Mouse (Mus musculus) macrophage (primary cell): ENCODE measurements around the gene Cep44. TPM values are rescaled to one million over a fixed set of nuclear protein-coding genes. Genes with fewer than 3 reads are reported as not detected.

Source experiments
- H3K27ac ChIP-seq: fragments of 350-480 bp; formaldehyde crosslinking; 2 replicates; pipeline ENCODE4 v1.9.0; 2021
- H3K36me3 ChIP-seq: fragments of 350-480 bp; formaldehyde crosslinking; 2 replicates; pipeline ENCODE4 v1.9.0; 2021; ENCODE audit errors: inconsistent target
- H3K4me3 ChIP-seq: fragments of 350-480 bp; formaldehyde crosslinking; 2 replicates; pipeline ENCODE4 v1.9.0; 2021; ENCODE audit errors: inconsistent target
- H3K79me2 ChIP-seq: fragments of 350-480 bp; formaldehyde crosslinking; 2 replicates; pipeline ENCODE4 v1.9.0; 2021; ENCODE audit errors: inconsistent target
- WGBS: methylation state at CpG from one replicate; pipeline ENCODE4 v1.1.7; 2026; ENCODE audit warnings: inconsistent platforms; ENCODE audit not compliant: missing documents; 5-methylcytosine and 5-hydroxymethylcytosine counted together
- polyA plus RNA-seq: library from polyadenylated mRNA; stranded (reverse); fragments of 250-400 nt; gene quantifications from 3 replicates; pipeline ENCODE4 v1.2.4, GENCODE M21; 2018; ENCODE audit warnings: inconsistent platforms

Cep44 gene
- polyA plus RNA-seq, 1 experiment from 2014 or later = 7.1 TPM

DNA sequence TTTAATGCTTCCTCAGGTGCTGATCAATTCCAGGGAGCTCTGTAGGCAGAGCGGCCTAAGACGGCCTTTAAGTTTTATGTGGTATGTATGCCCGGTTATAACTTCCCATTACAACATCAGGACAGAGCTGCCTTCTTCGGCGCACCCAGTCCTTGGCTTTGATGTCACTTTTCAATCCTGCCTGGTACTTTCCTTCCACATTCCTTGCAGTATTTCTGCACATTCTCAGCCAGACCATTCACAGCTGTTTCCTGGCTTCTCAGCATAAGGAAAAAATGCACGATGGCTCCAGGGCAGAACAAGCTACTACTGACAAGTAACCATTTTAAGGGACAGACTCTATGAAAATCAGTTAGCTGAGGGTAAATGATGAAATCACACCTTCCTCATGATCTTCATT lies 22.0 kb downstream of the Cep44 start:
- Histone ChIP-seq H3K79me2 (no peaks in the 10 kb centered on the region), H3K36me3 (no peaks in the 10 kb centered on the region), H3K27ac (no peak overlapping the region), H3K4me3 (no peak overlapping the region)
- WGBS = 83% methylated on average over 6 of the region's 6 CpGs

DNA sequence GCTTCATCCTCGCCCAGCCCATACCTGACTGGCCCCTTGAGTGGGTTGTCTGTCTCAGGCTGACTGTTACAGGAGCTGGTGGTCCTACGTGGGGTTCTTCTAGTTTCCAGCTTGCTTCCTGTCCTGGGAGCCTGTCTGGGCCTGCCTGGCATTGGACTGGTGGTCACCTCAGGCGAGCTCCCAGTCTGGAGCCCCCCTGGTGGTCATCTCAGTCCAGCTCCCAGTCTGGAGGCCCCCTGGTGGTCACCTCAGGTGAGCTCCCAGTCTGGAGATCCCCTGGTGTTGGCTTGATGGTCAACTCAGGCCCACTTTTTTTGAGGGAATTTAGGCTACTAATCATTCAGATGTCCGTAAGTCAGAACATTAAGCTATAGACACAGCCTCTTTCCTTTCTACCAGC lies 29.8 kb downstream of the Cep44 start:
- H3K27ac ChIP-seq = no peak overlapping the region
- H3K36me3 ChIP-seq = no peaks in the 10 kb centered on the region
- no peaks in the 10 kb centered on the region for H3K79me2 ChIP-seq
- H3K4me3 ChIP-seq = no peak overlapping the region
- WGBS = 81% methylated on average over 3 of the region's 4 CpGs

DNA sequence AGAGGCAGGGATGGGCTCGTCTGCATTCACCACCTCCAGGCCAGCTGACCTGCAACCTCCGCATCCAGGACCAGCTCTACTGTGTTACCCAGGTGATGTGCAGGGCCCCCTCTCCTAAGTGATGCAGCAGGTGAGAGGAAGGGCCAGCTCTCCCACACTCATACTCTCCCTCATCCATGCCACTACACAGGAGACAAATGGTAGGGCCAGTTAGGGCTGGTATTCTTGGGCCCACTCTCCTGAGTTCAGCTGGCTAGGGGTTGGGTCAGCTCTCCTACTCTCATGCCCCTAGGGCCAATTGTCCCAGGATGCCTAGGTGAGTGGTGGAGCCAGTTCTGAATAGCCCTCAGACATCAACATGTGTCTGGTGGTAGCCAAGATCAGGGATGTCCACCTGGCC lies 30.6 kb downstream of the Cep44 start:
- 93% methylated on average over 2 of the region's 2 CpGs for WGBS
- no peaks in the 10 kb centered on the region for H3K36me3 ChIP-seq
- H3K4me3 ChIP-seq = no peak overlapping the region
- no peaks in the 10 kb centered on the region for H3K79me2 ChIP-seq
- H3K27ac ChIP-seq = no peak overlapping the region

DNA sequence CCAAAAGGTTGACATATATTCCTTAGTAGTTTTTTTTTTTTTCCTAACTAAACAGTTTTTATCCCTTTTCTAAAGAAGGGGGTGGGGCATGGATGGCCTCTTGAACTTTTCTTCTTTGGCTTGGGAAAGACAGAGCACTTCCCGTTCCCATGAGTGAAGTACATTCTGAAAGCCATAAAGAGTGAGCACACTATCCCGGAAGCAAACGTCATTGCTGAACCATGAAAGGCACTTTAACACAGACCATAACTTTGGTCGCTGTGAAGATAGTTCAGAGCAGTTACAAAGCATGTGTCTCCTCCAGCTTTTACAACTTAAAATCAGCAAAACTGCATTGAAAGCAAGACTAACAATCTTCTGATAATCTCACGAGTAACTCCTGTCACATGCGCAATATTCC lies 32.0 kb downstream of the Cep44 start:
- Histone ChIP-seq H3K4me3 (no peak overlapping the region), H3K79me2 (no peaks in the 10 kb centered on the region), H3K36me3 (no peaks in the 10 kb centered on the region), H3K27ac (no peak overlapping the region)
- WGBS = 75% methylated on average over 6 of the region's 6 CpGs

DNA sequence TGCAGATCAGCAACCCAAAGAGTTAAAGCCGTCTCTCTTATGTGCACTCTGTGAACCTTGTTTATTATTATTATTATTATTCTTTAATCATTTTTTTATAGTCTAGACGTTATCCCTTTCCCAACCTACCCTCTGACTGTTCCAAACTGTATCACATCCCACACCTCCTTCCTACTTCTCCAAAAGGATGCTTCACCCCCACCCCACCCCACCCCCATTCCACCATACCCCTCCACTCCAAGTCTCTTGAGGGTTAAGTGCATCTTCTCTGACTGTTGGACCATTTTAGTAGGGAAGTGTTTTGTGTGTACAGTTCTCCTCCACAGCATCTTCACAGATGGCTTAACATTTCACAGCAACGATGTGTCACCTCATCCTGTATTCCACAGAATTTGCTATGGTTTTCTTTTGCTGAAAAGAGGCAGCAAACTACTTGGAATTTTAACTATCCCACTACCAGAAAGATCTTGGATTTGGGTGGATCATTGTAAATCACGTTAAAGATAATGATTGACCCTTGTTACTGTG lies 41.8 kb downstream of the Cep44 start:
- Histone ChIP-seq H3K27ac (no peak overlapping the region), H3K4me3 (no peak overlapping the region), H3K79me2 (no peaks in the 10 kb centered on the region), H3K36me3 (no peaks in the 10 kb centered on the region)
- 77% methylated on average over 4 of the region's 4 CpGs for WGBS

DNA sequence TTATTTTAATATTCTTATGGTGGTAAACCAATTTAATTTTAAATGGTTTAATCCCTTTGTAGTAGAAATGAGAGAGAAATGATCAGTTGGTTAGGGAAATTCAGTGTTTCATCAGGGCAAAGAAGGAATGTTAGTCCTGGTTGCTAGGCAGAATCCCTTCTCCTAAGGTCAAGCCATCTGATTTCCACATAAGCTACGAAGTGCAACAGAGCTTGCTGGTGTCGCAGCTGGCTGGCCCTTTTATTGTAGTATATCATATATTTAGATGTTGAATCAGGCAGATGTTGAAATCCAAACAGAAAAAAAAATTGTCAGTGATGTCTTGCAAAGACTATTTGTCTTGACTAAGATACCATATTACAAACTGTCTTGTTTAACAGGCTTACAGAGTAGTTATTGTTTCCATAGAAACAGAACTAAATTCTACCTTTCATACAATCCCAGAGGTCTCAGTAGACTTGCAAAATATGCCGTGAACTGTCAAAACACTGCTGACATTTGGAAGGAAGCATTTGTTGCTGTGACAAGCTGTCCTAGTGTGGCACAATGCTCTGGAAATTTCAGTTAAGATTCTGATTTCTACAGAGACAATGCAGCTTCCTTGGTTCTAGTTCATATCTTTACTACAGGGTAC lies 42.4 kb downstream of the Cep44 start:
- H3K79me2 ChIP-seq = no peaks in the 10 kb centered on the region
- 87% methylated on average over 3 of the region's 3 CpGs for WGBS
- no peak overlapping the region for H3K4me3 ChIP-seq
- H3K27ac ChIP-seq = no peak overlapping the region
- H3K36me3 ChIP-seq = no peaks in the 10 kb centered on the region

DNA sequence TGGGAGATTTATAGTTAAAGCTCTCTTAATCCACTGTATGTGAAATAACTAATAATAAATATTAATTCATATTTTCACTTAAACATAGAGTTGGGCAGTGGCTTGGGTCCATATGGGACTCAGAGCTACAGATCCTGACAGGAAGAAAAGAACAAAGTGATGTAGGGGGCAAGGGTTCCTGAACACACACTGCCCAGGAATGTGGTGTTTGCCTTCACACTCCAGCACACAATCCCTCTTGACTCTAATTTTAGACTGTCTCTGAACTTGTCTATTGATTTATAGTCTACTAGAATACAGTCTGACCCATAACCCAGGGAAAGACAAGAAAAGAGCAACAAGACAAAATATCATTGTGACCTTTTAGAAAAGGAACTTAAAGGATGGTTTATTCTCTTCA lies 48.9 kb downstream of the Cep44 start:
- no peaks in the 10 kb centered on the region for H3K79me2 ChIP-seq
- no peaks in the 10 kb centered on the region for H3K36me3 ChIP-seq
- H3K27ac ChIP-seq = no peak overlapping the region
- no peak overlapping the region for H3K4me3 ChIP-seq

DNA sequence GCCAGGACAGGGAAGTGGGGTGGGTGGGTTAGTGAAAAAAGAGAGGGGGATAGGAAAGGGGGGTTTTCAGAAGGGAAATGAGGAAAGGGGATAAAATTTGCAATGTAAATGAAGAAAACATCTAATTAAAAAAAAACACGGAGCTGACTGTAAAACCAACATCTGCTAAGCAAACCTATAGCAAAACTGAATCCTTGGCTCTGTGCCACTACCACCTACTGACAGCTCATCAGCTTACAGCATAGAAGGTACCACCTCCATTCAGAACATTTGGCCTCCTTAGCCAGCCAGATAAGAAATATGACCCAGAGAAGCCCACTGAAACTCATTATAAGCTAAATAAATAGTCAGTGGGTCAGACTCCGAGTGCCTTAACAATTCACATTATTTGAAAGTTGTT lies 61.4 kb downstream of the Cep44 start:
- Histone ChIP-seq H3K4me3 (no peak overlapping the region), H3K27ac (no peak overlapping the region), H3K79me2 (no peaks in the 10 kb centered on the region), H3K36me3 (no peaks in the 10 kb centered on the region)
- 64% methylated on average over 2 of the region's 2 CpGs for WGBS

DNA sequence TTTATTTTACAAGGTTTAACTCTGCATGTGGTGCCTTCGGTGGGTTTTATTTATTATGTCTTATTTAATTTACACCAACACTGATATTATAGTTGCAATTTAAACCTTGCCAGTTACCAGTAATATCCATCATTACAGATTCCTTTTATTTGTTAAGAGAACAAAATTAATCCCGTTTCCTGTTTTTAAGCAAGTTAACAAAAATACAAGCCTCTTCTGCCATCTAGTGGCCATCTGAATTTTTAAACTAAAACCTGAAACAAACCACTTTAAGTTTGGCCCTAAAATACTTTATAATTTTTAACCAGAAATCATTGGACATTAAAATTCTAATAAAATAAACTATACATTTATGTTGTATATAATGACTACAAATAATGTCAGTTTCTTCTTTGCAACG lies 64.8 kb downstream of the Cep44 start:
- Histone ChIP-seq H3K36me3 (no peaks in the 10 kb centered on the region), H3K27ac (no peak overlapping the region)
- WGBS = 54% methylated on average over 3 of the region's 3 CpGs

More for the DNA sequence above, 64.8 kb downstream of the Cep44 start:
- Histone ChIP-seq H3K4me3 (no peak overlapping the region), H3K79me2 (no peaks in the 10 kb centered on the region)

Other genes starting within 250 kb of the Cep44 start
- gene Fbxo8, start within 50 bp of the Cep44 start, polyA plus RNA-seq = 13.5 to 17.0 TPM (median 14.8 TPM) in 3 replicates